Mouse (Mus musculus) embryonic fibroblast, embryonic 13.5 days (primary cell): ENCODE measurements around the gene Ptprr.

Experiments
- CTCF ChIP-seq: IDR thresholded peaks from 2 replicates; pipeline ENCODE4 v1.5.1; 2011; ENCODE audit warnings: mild to moderate bottlenecking, control low read depth, low read length, moderate library complexity, borderline replicate concordance; ENCODE audit not compliant: insufficient read depth
- POLR2A ChIP-seq: IDR thresholded peaks from 2 replicates; pipeline ENCODE4 v1.6.1; 2011; ENCODE audit warnings: low read depth, mild to moderate bottlenecking, control low read depth, low read length, moderate library complexity

GRCm38 (mm10) chr10:116286697-116287344 is 268.8 kb downstream of the Ptprr start:
- TF ChIP-seq CTCF: no peak
- no peak for TF ChIP-seq POLR2A
